Mouse (Mus musculus) liver, embryonic 13.5 days (tissue): ENCODE data around the gene Olfr699. TPM values are rescaled to one million over a fixed set of nuclear protein-coding genes. Genes with fewer than 3 reads are reported as not detected.
"Not testable (repeated sequence)": the region's sequence is repeated elsewhere in the genome, so short reads cannot be mapped to it uniquely, and the experiment has no call there.

Experiments used
- ATAC-seq: fragments of 200-750 bp; cut with Nextera tagmentation; 2 replicates; pipeline ENCODE4 v1.8.0; 2017; ENCODE audit warnings: low read depth, mild to moderate bottlenecking, moderate number of reproducible peaks, moderate library complexity
- DNase-seq: peaks from one replicate; pipeline ENCODE4 v3.0.0; 2022
- H3K27ac ChIP-seq: fragments of 300-500 bp; sonication (generic); 2 replicates; pipeline ENCODE4 v1.5.1; 2015; ENCODE audit warnings: moderate library complexity, mild to moderate bottlenecking, inconsistent platforms
- H3K27me3 ChIP-seq: fragments of 300-500 bp; sonication (generic); 2 replicates; pipeline ENCODE4 v1.6.1; 2015; ENCODE audit warnings: mild to moderate bottlenecking, inconsistent platforms
- H3K36me3 ChIP-seq: fragments of 300-500 bp; sonication (generic); 2 replicates; pipeline ENCODE4 v1.6.1; 2015; ENCODE audit warnings: mild to moderate bottlenecking, inconsistent platforms
- H3K4me1 ChIP-seq: fragments of 300-500 bp; sonication (generic); replicated peaks from 2 replicates; pipeline ENCODE4 v1.6.1; 2015; ENCODE audit warnings: inconsistent platforms
- H3K4me2 ChIP-seq: fragments of 300-500 bp; sonication (generic); 2 replicates; pipeline ENCODE4 v1.6.1; 2015; ENCODE audit warnings: inconsistent platforms, mild to moderate bottlenecking, moderate library complexity
- H3K4me3 ChIP-seq: fragments of 300-500 bp; sonication (generic); replicated peaks from 2 replicates; pipeline ENCODE4 v1.5.1; 2015; ENCODE audit warnings: mild to moderate bottlenecking, inconsistent platforms
- H3K9ac ChIP-seq: fragments of 300-500 bp; sonication (generic); 2 replicates; pipeline ENCODE4 v1.6.1; 2015; ENCODE audit warnings: mild to moderate bottlenecking, inconsistent platforms
- H3K9me3 ChIP-seq: fragments of 300-500 bp; sonication (generic); replicated peaks from 2 replicates; pipeline ENCODE4 v1.6.1; 2016; ENCODE audit warnings: inconsistent platforms
- whole genome bisulfite sequencing: fragments of 180-500 bp; shearing (Covaris S2); methylation state at CpG from one replicate; pipeline ENCODE4 v1.1.7; 2015; ENCODE audit not compliant: insufficient replicate concordance; 5-methylcytosine and 5-hydroxymethylcytosine counted together
- polyA plus RNA-seq: library from polyadenylated mRNA; unstranded; fragments of >200 nt; fragmentation: Nextera tagmentation; extraction: Ambion mirVana; gene quantifications from 2 replicates; pipeline ENCODE4 v1.2.1, GENCODE M21; 2015

Olfr699 gene
- polyA plus RNA-seq = not detected in 2 replicates

DNA sequence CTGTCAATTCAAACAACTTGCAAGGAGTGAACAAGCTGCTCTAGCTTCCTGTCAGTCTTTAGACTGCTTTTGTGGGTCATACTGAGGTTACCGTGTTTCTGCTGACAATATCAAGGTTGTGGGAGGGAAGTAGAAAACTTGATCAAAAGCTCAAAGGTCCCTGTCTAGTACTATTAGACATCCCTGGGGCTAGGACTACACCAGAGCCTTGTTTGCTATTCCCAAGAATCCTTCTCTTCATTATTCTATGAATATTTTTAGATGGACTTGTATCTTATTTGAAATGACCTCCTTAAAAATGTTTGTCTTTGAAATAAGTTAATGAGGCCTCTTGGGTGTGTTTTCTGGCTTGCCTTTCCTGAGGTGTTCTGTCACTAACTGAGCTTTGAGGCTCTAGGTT lies at the start of gene Olfr699:
Olfr699 (minus strand) TSS at position 101 of the 400 bp plus-strand sequence.
- Histone ChIP-seq H3K9ac (no peak within 1 kb of the TSS), H3K4me1 (no peaks in the 10 kb centered on the region), H3K27ac (no peak within 1 kb of the TSS), H3K36me3 (no peaks in the 10 kb centered on the region), H3K4me3 (no peak within 1 kb of the TSS), H3K4me2 (no peak within 1 kb of the TSS), H3K9me3 (no peaks in the 10 kb centered on the region), H3K27me3 (no peaks in the 10 kb centered on the region)
- 61% methylated on average over 1 of the region's 1 CpGs for WGBS
- ATAC-seq = no peak
- no peak for DNase-seq

DNA sequence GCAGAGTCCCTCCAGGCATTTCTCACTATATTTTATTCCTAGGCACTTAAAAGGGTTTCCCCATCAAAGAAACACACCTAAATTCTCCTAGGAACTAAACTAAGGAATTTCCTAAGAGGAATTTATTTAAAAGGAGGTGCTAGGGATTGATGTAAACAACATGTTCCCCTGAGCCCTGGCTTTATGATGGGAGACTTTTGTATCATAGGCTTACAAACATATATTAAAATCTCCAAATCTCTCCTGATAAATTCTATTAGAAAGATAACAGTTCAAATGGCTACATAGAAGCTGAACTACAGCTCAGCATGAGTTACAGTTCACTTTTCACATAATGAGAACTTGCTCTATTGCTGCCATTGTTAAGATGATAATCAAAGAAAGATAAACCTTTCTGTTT lies 40.8 kb upstream of the Olfr699 start, which contains the start of gene Olfr702:
Olfr702 (minus strand) TSS at position 101 of the 400 bp plus-strand sequence.
- no peaks in the 10 kb centered on the region for H3K9me3 ChIP-seq
- no peaks in the 10 kb centered on the region for H3K27me3 ChIP-seq
- H3K9ac ChIP-seq = no peak within 1 kb of the TSS
- H3K4me2 ChIP-seq = no peak within 1 kb of the TSS
- ATAC-seq = no peak
- no peak within 1 kb of the TSS for H3K4me3 ChIP-seq
- H3K4me1 ChIP-seq = no peaks in the 10 kb centered on the region
- DNase-seq = no peak
- H3K27ac ChIP-seq = no peak within 1 kb of the TSS
- no peaks in the 10 kb centered on the region for H3K36me3 ChIP-seq

DNA sequence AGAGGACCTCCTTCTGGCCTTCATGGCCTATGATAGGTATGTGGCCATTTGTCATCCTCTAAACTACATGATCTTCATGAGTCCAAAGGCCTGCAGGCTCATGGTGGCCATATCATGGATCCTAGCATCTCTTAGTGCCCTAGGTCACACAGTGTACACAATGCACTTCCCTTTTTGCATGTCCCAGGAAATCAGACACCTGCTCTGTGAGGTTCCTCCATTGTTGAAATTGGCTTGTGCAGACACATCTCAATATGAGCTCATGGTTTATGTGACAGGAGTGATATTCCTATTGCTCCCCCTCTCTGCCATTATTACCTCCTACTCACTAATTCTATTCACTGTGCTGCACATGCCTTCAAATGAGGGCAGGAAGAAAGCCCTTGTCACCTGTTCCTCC lies 25.4 kb upstream of the Olfr699 start:
- ATAC-seq (no peak), DNase-seq (no peak)
- no peaks in the 10 kb centered on the region for H3K9me3 ChIP-seq
- no peak overlapping the region for H3K4me3 ChIP-seq
- no peak overlapping the region for H3K9ac ChIP-seq
- no peak overlapping the region for H3K4me2 ChIP-seq
- H3K4me1 ChIP-seq = no peaks in the 10 kb centered on the region
- H3K27me3 ChIP-seq = no peaks in the 10 kb centered on the region
- H3K36me3 ChIP-seq = no peaks in the 10 kb centered on the region
- no peak overlapping the region for H3K27ac ChIP-seq

DNA sequence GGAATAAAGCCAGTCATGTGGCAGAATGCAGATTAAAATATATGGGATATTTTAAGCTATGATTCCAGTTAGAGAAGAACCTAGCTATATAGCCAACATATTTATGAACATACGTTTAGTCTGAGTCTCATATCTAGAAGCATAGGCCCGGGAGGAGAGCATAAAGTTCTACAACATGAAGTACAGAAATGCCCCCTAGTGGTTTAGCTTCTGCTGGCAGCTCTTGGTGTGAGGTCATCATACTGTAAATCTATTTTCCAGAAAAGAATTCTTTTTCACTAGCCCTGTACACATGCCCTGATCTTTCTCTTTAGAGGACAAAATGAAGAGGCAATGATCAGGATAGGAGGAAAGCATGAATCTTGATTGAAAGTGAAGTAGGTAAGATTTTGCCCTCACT lies 22.8 kb upstream of the Olfr699 start:
- Histone ChIP-seq H3K4me2 (no peak overlapping the region), H3K27ac (no peak overlapping the region), H3K36me3 (no peaks in the 10 kb centered on the region), H3K9me3 (no peaks in the 10 kb centered on the region), H3K4me3 (no peak overlapping the region), H3K27me3 (no peaks in the 10 kb centered on the region), H3K4me1 (no peaks in the 10 kb centered on the region), H3K9ac (no peak overlapping the region)
- WGBS = 17% methylated on average over 2 of the region's 2 CpGs
- no peak for ATAC-seq
- no peak for DNase-seq

DNA sequence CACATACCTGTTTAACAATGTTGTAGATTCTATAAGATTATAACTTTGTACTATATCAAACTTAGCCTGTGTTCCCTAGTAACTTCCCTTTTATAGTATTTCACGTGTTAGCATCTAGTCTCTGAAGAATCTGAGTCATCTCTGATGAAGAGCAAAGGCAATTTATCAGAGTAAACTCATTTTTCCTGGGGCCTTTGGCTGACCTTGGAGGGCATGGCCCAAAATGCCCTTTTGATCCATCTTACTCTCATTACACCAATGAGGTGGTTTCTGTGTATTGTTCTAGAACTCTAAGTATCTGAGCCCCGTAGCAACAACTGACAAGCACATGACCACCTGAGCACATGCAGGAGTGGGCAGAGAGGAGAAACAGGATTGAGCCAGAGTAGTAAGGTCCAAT lies 20.8 kb upstream of the Olfr699 start, which contains the start of gene Olfr701:
Olfr701 (plus strand) TSS at position 301 of the 400 bp plus-strand sequence.
- ATAC-seq (no peak), DNase-seq (no peak)
- H3K4me2 ChIP-seq = no peak within 1 kb of the TSS
- H3K36me3 ChIP-seq = no peaks in the 10 kb centered on the region
- H3K4me1 ChIP-seq = no peaks in the 10 kb centered on the region
- 46% methylated on average over 2 of the region's 2 CpGs for WGBS
- H3K4me3 ChIP-seq = no peak within 1 kb of the TSS
- no peaks in the 10 kb centered on the region for H3K9me3 ChIP-seq
- no peak within 1 kb of the TSS for H3K27ac ChIP-seq
- no peaks in the 10 kb centered on the region for H3K27me3 ChIP-seq
- no peak within 1 kb of the TSS for H3K9ac ChIP-seq

GRCm38 (mm10) chr7:106808734-106809133 lies 15.7 kb upstream of the Olfr699 start, which contains the start of gene Olfr700:
TSS of gene Olfr700 (minus strand) at chr7:106808834.
- DNase-seq = no peak
- 52% methylated on average over 1 of the region's 1 CpGs for WGBS
- H3K9ac ChIP-seq = no peak within 1 kb of the TSS
- no peak within 1 kb of the TSS for H3K4me3 ChIP-seq
- H3K27me3 ChIP-seq = no peaks in the 10 kb centered on the region
- no peak within 1 kb of the TSS for H3K27ac ChIP-seq
- no peak within 1 kb of the TSS for H3K4me2 ChIP-seq
- H3K36me3 ChIP-seq = no peaks in the 10 kb centered on the region
- H3K9me3 ChIP-seq = no peaks in the 10 kb centered on the region
- no peak for ATAC-seq
- no peaks in the 10 kb centered on the region for H3K4me1 ChIP-seq

DNA sequence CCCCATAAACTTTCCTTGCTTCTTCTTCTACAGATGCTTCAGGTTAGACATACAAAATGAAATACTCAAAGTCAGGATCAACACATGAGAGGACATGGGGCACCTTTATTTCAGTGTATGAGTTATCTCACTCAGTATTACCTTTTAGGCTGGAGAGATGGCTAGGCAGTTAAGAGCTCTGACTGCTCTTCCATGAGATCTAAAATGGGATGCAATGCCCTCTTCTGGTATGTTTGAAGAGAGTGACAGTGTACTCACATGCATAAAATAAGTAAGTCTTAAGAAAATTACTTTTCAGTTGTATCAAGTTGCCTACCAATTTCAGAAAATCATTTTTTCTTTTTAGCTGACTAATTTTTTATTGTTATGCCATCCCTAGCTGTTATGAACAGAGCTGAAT lies 4.7 kb downstream of the Olfr699 start:
- no peaks in the 10 kb centered on the region for H3K4me1 ChIP-seq
- H3K4me2 ChIP-seq = no peak overlapping the region
- no peaks in the 10 kb centered on the region for H3K36me3 ChIP-seq
- no peak overlapping the region for H3K27ac ChIP-seq
- H3K9me3 ChIP-seq = no peaks in the 10 kb centered on the region
- H3K27me3 ChIP-seq = no peaks in the 10 kb centered on the region
- DNase-seq (no peak), ATAC-seq (no peak)
- H3K4me3 ChIP-seq = no peak overlapping the region
- H3K9ac ChIP-seq = no peak overlapping the region

DNA sequence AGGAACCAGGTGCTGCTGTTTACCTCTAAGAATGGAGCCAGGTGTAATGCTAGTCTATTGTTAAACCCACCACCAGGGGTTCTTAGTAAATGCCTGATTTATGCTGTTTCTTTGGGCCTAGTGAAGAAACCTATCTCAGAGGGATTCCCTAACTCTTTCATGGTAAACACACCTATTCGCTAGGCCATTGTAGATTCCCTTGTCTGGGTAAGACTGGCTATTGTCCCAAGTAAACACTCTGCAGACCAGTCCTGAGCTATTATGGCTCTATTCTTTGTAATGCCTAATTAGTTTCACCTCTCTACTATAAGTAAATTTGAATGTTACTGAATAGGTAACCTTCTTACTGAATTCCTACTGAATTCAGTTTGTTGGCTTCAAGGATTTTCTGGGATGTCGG lies 32.0 kb downstream of the Olfr699 start:
- not testable (repeated sequence) for H3K27ac ChIP-seq, DNase-seq, H3K4me3 ChIP-seq, H3K9me3 ChIP-seq, H3K9ac ChIP-seq, ATAC-seq, H3K27me3 ChIP-seq, H3K4me1 ChIP-seq, H3K4me2 ChIP-seq, H3K36me3 ChIP-seq
- 75% methylated on average over 2 of the region's 2 CpGs for WGBS

DNA sequence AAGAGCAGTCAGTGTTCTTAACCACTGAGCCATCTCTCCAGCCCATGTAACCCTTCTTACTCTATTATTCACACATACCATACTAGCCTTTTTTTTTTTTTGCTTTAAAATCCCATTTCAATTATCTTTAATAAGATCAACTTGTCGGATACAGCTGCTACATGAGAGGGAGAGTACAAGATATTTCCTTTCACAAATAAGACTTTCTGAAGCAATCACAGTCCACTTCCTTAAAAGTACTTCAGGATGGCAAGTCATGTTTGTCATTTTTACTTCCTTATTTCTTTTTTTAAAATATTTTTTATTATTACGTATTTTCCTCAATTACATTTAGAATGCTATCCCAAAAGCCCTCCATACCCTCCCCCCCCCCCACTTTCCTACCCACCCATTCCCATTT lies 34.2 kb downstream of the Olfr699 start:
- Histone ChIP-seq H3K9me3 (no peaks in the 10 kb centered on the region), H3K4me2 (no peak overlapping the region), H3K27ac (no peak overlapping the region), H3K4me1 (no peaks in the 10 kb centered on the region), H3K27me3 (no peaks in the 10 kb centered on the region), H3K9ac (no peak overlapping the region), H3K4me3 (no peak overlapping the region), H3K36me3 (no peaks in the 10 kb centered on the region)
- ATAC-seq = no peak
- no peak for DNase-seq
- WGBS = 61% methylated on average over 2 of the region's 2 CpGs

GRCm38 (mm10) chr7:106755297-106755696 lies 37.7 kb downstream of the Olfr699 start, which contains the start of gene Olfr698:
TSS of gene Olfr698 (minus strand) at chr7:106755397.
- H3K4me2 ChIP-seq = no peak within 1 kb of the TSS
- no peak for ATAC-seq
- no peak within 1 kb of the TSS for H3K4me3 ChIP-seq
- no peaks in the 10 kb centered on the region for H3K27me3 ChIP-seq
- no peak within 1 kb of the TSS for H3K9ac ChIP-seq
- H3K36me3 ChIP-seq = no peaks in the 10 kb centered on the region
- no peaks in the 10 kb centered on the region for H3K9me3 ChIP-seq
- no peak for DNase-seq
- no peaks in the 10 kb centered on the region for H3K4me1 ChIP-seq
- H3K27ac ChIP-seq = no peak within 1 kb of the TSS

DNA sequence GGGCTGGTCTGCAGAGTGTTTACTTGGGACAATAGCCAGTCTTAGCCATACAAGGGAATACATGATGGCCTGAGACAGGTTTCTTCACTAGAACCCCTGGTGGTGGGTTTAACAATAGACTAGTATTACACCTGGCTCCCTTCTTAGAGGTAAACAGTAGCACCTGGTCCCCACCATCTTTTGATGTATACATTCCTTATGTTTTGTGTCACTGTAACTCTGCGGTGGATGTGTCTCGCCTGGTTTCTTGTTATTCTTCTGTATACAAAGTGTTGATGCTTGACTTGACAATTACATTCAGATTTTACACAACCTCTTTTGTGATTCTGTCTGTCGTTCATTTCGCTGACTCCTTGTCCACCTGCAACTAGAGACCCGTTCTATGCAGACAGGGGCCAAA lies 47.2 kb downstream of the Olfr699 start:
- Histone ChIP-seq H3K9me3 (no peaks in the 10 kb centered on the region), H3K36me3 (no peaks in the 10 kb centered on the region), H3K9ac (no peak overlapping the region), H3K27me3 (no peaks in the 10 kb centered on the region), H3K4me3 (no peak overlapping the region), H3K4me1 (no peaks in the 10 kb centered on the region), H3K4me2 (no peak overlapping the region), H3K27ac (no peak overlapping the region)
- 69% methylated on average over 5 of the region's 5 CpGs for WGBS
- DNase-seq (no peak), ATAC-seq (no peak)

DNA sequence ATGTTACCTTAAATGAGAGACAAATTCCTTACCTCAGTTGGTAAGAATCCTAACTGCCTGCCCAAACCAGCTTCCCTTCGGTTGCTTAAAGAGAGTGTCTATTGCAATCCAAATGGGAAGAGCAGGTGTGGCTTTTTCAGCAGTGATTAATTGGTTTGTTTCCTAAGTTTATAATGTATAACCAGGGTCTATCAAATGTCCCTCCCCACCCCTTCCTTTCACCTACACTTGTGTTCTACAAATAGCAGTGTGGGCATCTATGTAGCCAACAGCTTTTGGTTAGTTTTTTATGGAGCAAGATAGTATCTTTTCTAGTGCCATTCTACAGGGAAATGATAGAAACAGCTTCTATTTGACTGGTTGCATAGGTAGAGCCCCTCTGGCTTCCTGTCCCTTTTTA lies 50.7 kb downstream of the Olfr699 start, which contains the start of gene Olfr697:
Olfr697 (minus strand) TSS at position 101 of the 400 bp plus-strand sequence.
- H3K27ac ChIP-seq = no peak within 1 kb of the TSS
- no peak within 1 kb of the TSS for H3K4me3 ChIP-seq
- 57% methylated on average over 1 of the region's 1 CpGs for WGBS
- no peaks in the 10 kb centered on the region for H3K27me3 ChIP-seq
- H3K36me3 ChIP-seq = no peaks in the 10 kb centered on the region
- H3K4me1 ChIP-seq = no peaks in the 10 kb centered on the region
- no peak within 1 kb of the TSS for H3K9ac ChIP-seq
- no peaks in the 10 kb centered on the region for H3K9me3 ChIP-seq
- DNase-seq (no peak), ATAC-seq (no peak)
- no peak within 1 kb of the TSS for H3K4me2 ChIP-seq
